ENCODE assay signal across 7 mouse cellular contexts in the genomic region with DNA sequence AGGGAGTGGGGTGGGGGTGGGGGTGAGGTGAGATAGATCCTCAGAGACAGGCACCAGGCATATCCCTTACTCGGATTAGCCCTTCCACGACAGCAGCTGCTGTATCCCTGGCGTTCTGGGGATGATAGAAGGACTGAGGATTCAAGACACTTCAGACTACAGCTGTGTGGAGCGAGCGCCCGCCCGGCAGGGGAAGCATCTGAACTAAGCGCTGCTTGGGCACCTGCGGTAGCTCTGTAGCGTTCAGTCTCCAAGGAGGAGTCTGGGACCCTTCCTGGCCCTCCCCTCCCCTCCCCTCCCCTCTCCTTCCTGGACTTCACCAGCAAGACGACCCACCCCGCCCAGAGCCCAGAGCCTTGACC. TPM values are rescaled to one million over a fixed set of nuclear protein-coding genes. Genes with fewer than 3 reads are reported as not detected.
DNase-seq lines count a peak whose midpoint lies in the region; ATAC-seq lines count a peak whose summit lies in the region.

No protein-coding gene starts in this region.

- peaks cover 35% of the 10 kb centered on the region for H3K4me1 ChIP-seq in lung, embryonic 15.5 days
- H3K4me1 ChIP-seq in embryonic facial prominence, embryonic 13.5 days: peaks cover 20% of the 10 kb centered on the region
- peaks cover 13% of the 10 kb centered on the region; the same call in 1 of the 2 replicates for H3K4me1 ChIP-seq in intestine, embryonic 14.5 days (replicated peaks; ENCODE audit: control insufficient read depth, insufficient read depth, low read length)
- peaks cover 29% of the 10 kb centered on the region for H3K4me1 ChIP-seq in neural tube, embryonic 13.5 days (replicated peaks)

- H3K27ac ChIP-seq in lung, embryonic 15.5 days: peak overlapping the region; percentile 89
- no peak overlapping the region for H3K27ac ChIP-seq in embryonic facial prominence, embryonic 13.5 days
- no peak overlapping the region for H3K27ac ChIP-seq in intestine, embryonic 14.5 days (ENCODE audit: low read depth)
- H3K27ac ChIP-seq in neural tube, embryonic 13.5 days (replicated peaks): no peak overlapping the region

- H3K4me3 ChIP-seq in lung, embryonic 15.5 days: peak overlapping the region; percentile 50
- peak overlapping the region; percentile 43 for H3K4me3 ChIP-seq in embryonic facial prominence, embryonic 13.5 days
- H3K4me3 ChIP-seq in intestine, embryonic 14.5 days (ENCODE audit: low read depth, low read length): peak overlapping the region; percentile 37
- peak overlapping the region; percentile 48 for H3K4me3 ChIP-seq in neural tube, embryonic 13.5 days

- H3K9me3 ChIP-seq in lung, embryonic 15.5 days: no peaks in the 10 kb centered on the region
- no peaks in the 10 kb centered on the region for H3K9me3 ChIP-seq in embryonic facial prominence, embryonic 13.5 days
- no peaks in the 10 kb centered on the region for H3K9me3 ChIP-seq in intestine, embryonic 14.5 days (ENCODE audit: control insufficient read depth, low read length)
- H3K9me3 ChIP-seq in neural tube, embryonic 13.5 days: no peaks in the 10 kb centered on the region

- no peaks in the 10 kb centered on the region for H3K36me3 ChIP-seq in lung, embryonic 15.5 days
- H3K36me3 ChIP-seq in embryonic facial prominence, embryonic 13.5 days: no peaks in the 10 kb centered on the region
- no peaks in the 10 kb centered on the region for H3K36me3 ChIP-seq in intestine, embryonic 14.5 days (ENCODE audit: control insufficient read depth, insufficient read depth, low read length)
- H3K36me3 ChIP-seq in neural tube, embryonic 13.5 days: no peaks in the 10 kb centered on the region

- H3K27me3 ChIP-seq in lung, embryonic 15.5 days: peaks cover 24% of the 10 kb centered on the region
- H3K27me3 ChIP-seq in embryonic facial prominence, embryonic 13.5 days: peaks cover 52% of the 10 kb centered on the region
- peaks cover 17% of the 10 kb centered on the region for H3K27me3 ChIP-seq in intestine, embryonic 14.5 days (replicated peaks; ENCODE audit: control insufficient read depth, insufficient read depth, low read length)
- peaks cover 38% of the 10 kb centered on the region for H3K27me3 ChIP-seq in neural tube, embryonic 13.5 days

- WGBS in lung, embryonic 15.5 days: 1% methylated on average over 12 of the region's 12 CpGs
- 0% methylated on average over 11 of the region's 12 CpGs for WGBS in embryonic facial prominence, embryonic 13.5 days
- under 1% methylated on average over 12 of the region's 12 CpGs for WGBS in intestine, embryonic 14.5 days
- WGBS in neural tube, embryonic 13.5 days: under 1% methylated on average over 12 of the region's 12 CpGs

- no peak for DNase-seq in lung, postnatal 10 days
- peak; percentile 62 for DNase-seq in intestine, embryonic 14.5 days (ENCODE audit: low spot score)
- no peak for DNase-seq in ovary, adult 18-20 months (ENCODE audit: low spot score)
- DNase-seq in layer of hippocampus, adult 11-12 months (ENCODE audit: low spot score): no peak

- peak overlapping the region; percentile 91 for H3K4me2 ChIP-seq in lung, embryonic 15.5 days
- H3K4me2 ChIP-seq in embryonic facial prominence, embryonic 13.5 days: peak overlapping the region; percentile 78
- H3K4me2 ChIP-seq in intestine, embryonic 14.5 days (ENCODE audit: low read length): peak overlapping the region; percentile 85
- peak overlapping the region; percentile 98 for H3K4me2 ChIP-seq in neural tube, embryonic 13.5 days

- peak overlapping the region; percentile 52; the same call in 1 of the 2 replicates for H3K9ac ChIP-seq in lung, embryonic 15.5 days
- H3K9ac ChIP-seq in embryonic facial prominence, embryonic 13.5 days: peak overlapping the region; percentile 57
- peak overlapping the region; percentile 10; the same call in 1 of the 2 replicates for H3K9ac ChIP-seq in intestine, embryonic 14.5 days (ENCODE audit: low read length)
- H3K9ac ChIP-seq in neural tube, embryonic 13.5 days: peak overlapping the region; percentile 72

- ATAC-seq in lung, embryonic 15.5 days (ENCODE audit: borderline replicate concordance, extremely low read depth, low FRiP score, low TSS enrichment): no peak; the same call in 1 of the 2 replicates
- ATAC-seq in embryonic facial prominence, embryonic 13.5 days (ENCODE audit: insufficient number of reproducible peaks, insufficient read depth, low FRiP score, low TSS enrichment, low read depth): peak; percentile 4; the same call in 1 of the 2 replicates
- peak; percentile 37; the same call in 1 of the 2 replicates for ATAC-seq in intestine, embryonic 14.5 days (replicated peaks; ENCODE audit: low FRiP score, low TSS enrichment, low read depth)
- ATAC-seq in neural tube, embryonic 13.5 days (ENCODE audit: low read depth): peak; percentile 68

RNA-seq across cellular contexts. Expression of gene Rasgef1a, which starts 54.6 kb away (rescaled TPM):
- polyA plus RNA-seq in lung, embryonic 15.5 days (2015; fragmentation: Nextera tagmentation; extraction: Ambion mirVana): 3.0 and 4.4 TPM in 2 replicates
- 0.10 TPM in 1 of 2 replicates, not detected in the other for polyA plus RNA-seq in embryonic facial prominence, embryonic 13.5 days (2015; fragmentation: Nextera tagmentation; extraction: Ambion mirVana)
- polyA plus RNA-seq in intestine, embryonic 14.5 days (2014; fragmentation: Nextera tagmentation; extraction: Ambion mirVana): 0.05 TPM in 1 of 2 replicates, not detected in the other
- polyA plus RNA-seq in neural tube, embryonic 13.5 days (2015; fragmentation: Nextera tagmentation; extraction: Ambion mirVana): 0.80 and 0.88 TPM in 2 replicates

Comparison
In these comparisons a context has a peak if more than half of its experiments do, and no peak if none do; other contexts are left out.
1. H3K9ac ChIP-seq: peak in every context shown above with its lines; median percentile 72 in neural tube, embryonic 13.5 days; 57 in embryonic facial prominence, embryonic 13.5 days; 52 in lung, embryonic 15.5 days; 10 in intestine, embryonic 14.5 days.